Comparison of ENCODE assay signal across 23 mouse cellular contexts in genomic region chr1:64946106-64946505, GRCm38 (mm10). TPM values are rescaled to one million over a fixed set of nuclear protein-coding genes. Genes with fewer than 3 reads are reported as not detected.
DNase-seq lines count a peak whose midpoint lies in the region; ATAC-seq and TF ChIP-seq lines count a peak whose summit lies in the region.
"Had no signal": no experiment of that assay in that cellular context is flagged by ENCODE, and none has a peak within 500 bp of the region (broad histone marks: within the 10 kb centered on the region; RNA-seq: fewer than 3 reads in every experiment).

No protein-coding gene starts in this region.

- H3K9ac ChIP-seq in heart, embryonic 14.5 days (ENCODE audit: low read length) = no peak overlapping the region
- no peak overlapping the region for H3K9ac ChIP-seq in heart, adult 2 months (ENCODE audit: low read depth, low read length)
- H3K9ac ChIP-seq: embryonic facial prominence, embryonic 15.5 days; hindbrain, embryonic 14.5 days had no signal

- no peak for TF ChIP-seq EP300 in heart, adult 2 months (IDR thresholded peaks at IDR 0.05; ENCODE audit: insufficient read depth, low read depth, low read length)

- H3K9me3 ChIP-seq in heart, embryonic 14.5 days (ENCODE audit: control insufficient read depth, low read length) = 0 out of 2 replicates have a peak, but pooled peaks cover 3% of the 10 kb centered on the region
- H3K9me3 ChIP-seq: embryonic facial prominence, embryonic 15.5 days; G1E had no signal

- intact Hi-C loops in heart, adult 2 months (cut with DNase I) = no loop called here

- TF ChIP-seq CTCF in heart, adult 2 months (IDR thresholded peaks at IDR 0.05) = no peak
- TF ChIP-seq CTCF in kidney, adult 2 months (conservative IDR thresholded peaks at IDR 0.05; ENCODE audit: insufficient read depth, insufficient read length, low read depth, low read length) = no peak

- H3K36me3 ChIP-seq in heart, embryonic 14.5 days (ENCODE audit: control insufficient read depth, insufficient read depth, low read length) = no peaks in the 10 kb centered on the region
- H3K36me3 ChIP-seq in heart, adult 2 months (ENCODE audit: control insufficient read depth, insufficient read depth, low read length) = no peaks in the 10 kb centered on the region; the same call in 1 of the 2 replicates
- no peaks in the 10 kb centered on the region for H3K36me3 ChIP-seq in kidney, adult 2 months (ENCODE audit: control insufficient read depth, insufficient read depth, low read length)
- H3K36me3 ChIP-seq: embryonic facial prominence, embryonic 15.5 days; G1E had no signal

- H3K4me1 ChIP-seq in heart, embryonic 14.5 days (ENCODE audit: control insufficient read depth in 2 of 2, insufficient read depth in 2 of 2, low read length in 2 of 2) = peaks cover 18 to 30% of the 10 kb centered on the region in 2 experiments
- H3K4me1 ChIP-seq in heart, adult 2 months (ENCODE audit: control insufficient read depth, insufficient read depth, low read length) = peaks cover 1% of the 10 kb centered on the region; the same call in 1 of the 2 replicates
- H3K4me1 ChIP-seq in kidney, adult 2 months (ENCODE audit: control insufficient read depth, insufficient read depth, low read length) = no peaks in the 10 kb centered on the region
- H3K4me1 ChIP-seq: embryonic facial prominence, embryonic 15.5 days had no signal

- H3K4me2 ChIP-seq in heart, embryonic 14.5 days (ENCODE audit: low read length) = peak overlapping the region; percentile 18; the same call in 1 of the 2 replicates
- H3K4me2 ChIP-seq: embryonic facial prominence, embryonic 15.5 days; hindbrain, embryonic 14.5 days had no signal

- WGBS in heart, embryonic 14.5 days = 6% methylated on average over 4 of the region's 4 CpGs
- 27% methylated on average over 4 of the region's 4 CpGs for WGBS in heart, adult 2 months
- WGBS in kidney, adult 2 months = 48% methylated on average over 4 of the region's 4 CpGs

- H3K79me2 ChIP-seq in heart, adult 2 months (replicated peaks; ENCODE audit: control insufficient read depth, insufficient read depth, low read length) = peaks cover 2% of the 10 kb centered on the region; the same call in 1 of the 2 replicates

- no peak for TF ChIP-seq POLR2A in heart, adult 2 months (IDR thresholded peaks at IDR 0.05; ENCODE audit: insufficient read depth, low read depth, low read length)
- no peak for TF ChIP-seq POLR2A in kidney, adult 2 months (IDR thresholded peaks at IDR 0.05; ENCODE audit: low read depth, low read length)

- peak overlapping the region; percentile 53 to 67 for H3K27ac ChIP-seq in heart, embryonic 14.5 days (replicated peaks in 1 of 2; ENCODE audit: control insufficient read depth in 1 of 2, insufficient read depth in 1 of 2, low read depth in 2 of 2, low read length in 2 of 2)
- no peak overlapping the region for H3K27ac ChIP-seq in heart, adult 2 months
- no peak overlapping the region for H3K27ac ChIP-seq in kidney, adult 2 months (ENCODE audit: insufficient read depth, low read depth, low read length)
- H3K27ac ChIP-seq: embryonic facial prominence, embryonic 15.5 days; gastrocnemius, adult 2 months; hindbrain, embryonic 14.5 days; macrophage had no signal

- H3K4me3 ChIP-seq in heart, embryonic 14.5 days (ENCODE audit: control insufficient read depth in 1 of 2, insufficient read depth in 1 of 2, low read depth in 1 of 2, low read length in 2 of 2) = no peak overlapping the region
- no peak overlapping the region for H3K4me3 ChIP-seq in heart, adult 2 months
- H3K4me3 ChIP-seq in kidney, adult 2 months (ENCODE audit: insufficient read depth, low read depth, low read length) = no peak overlapping the region
- H3K4me3 ChIP-seq: embryonic facial prominence, embryonic 15.5 days; gastrocnemius, adult 2 months had no signal

- DNase-seq in adrenal gland, postnatal 14 days = peak; percentile 38
- no peak for DNase-seq in adrenal gland, postnatal 25 days
- no peak for DNase-seq in heart, adult 2 months
- peak; percentile 7 for DNase-seq in kidney, adult 2 months
- DNase-seq in kidney, postnatal 36 days = no peak
- DNase-seq in adrenal gland, postnatal 36 days = peak; percentile 27 to 48
- DNase-seq in lung, postnatal 4 days = no peak
- DNase-seq: B cell, adult 2 months; cerebellum, adult 9-11 months; gastrocnemius, adult 2 months; kidney, postnatal 25 days; layer of hippocampus, postnatal 36 days; thymus, adult 18-20 months; thymus, postnatal 36 days had no signal

- no peak for ATAC-seq in heart, embryonic 14.5 days (ENCODE audit: insufficient number of reproducible peaks, insufficient read depth, low FRiP score, low read depth)
- ATAC-seq: activated CD4-positive, CD25-positive, alpha-beta regulatory T cell, adult 4 months; forebrain, embryonic 14.5 days; inflammation-experienced regulatory T-cells, adult 6 months had no signal

- H3K27me3 ChIP-seq in heart, embryonic 14.5 days (ENCODE audit: control insufficient read depth, insufficient read depth, low read length) = no peaks in the 10 kb centered on the region
- no peaks in the 10 kb centered on the region for H3K27me3 ChIP-seq in heart, adult 2 months (ENCODE audit: control insufficient read depth, insufficient read depth, low read length)
- no peaks in the 10 kb centered on the region for H3K27me3 ChIP-seq in kidney, adult 2 months (replicated peaks; ENCODE audit: control insufficient read depth, insufficient read depth, low read length)
- H3K27me3 ChIP-seq: CH12.LX; embryonic facial prominence, embryonic 15.5 days had no signal

RNA-seq across cellular contexts. Expression of gene Plekhm3, which starts 10.5 kb away (rescaled TPM):
- 19.2 and 20.4 TPM in 2 replicates for total RNA-seq in adrenal gland, postnatal 14 days (2021)
- 20.7 and 23.6 TPM in 2 replicates for total RNA-seq in adrenal gland, postnatal 25 days (2021)
- polyA plus RNA-seq in heart, embryonic 14.5 days (2014; fragmentation: Nextera tagmentation; extraction: Ambion mirVana) = 8.4 and 9.0 TPM in 2 replicates
- total RNA-seq in heart, adult 2 months (2021) = 1 to 10 TPM; 6.8 to 6.9 TPM
- 3.3 and 4.7 TPM in 2 replicates for polyA plus RNA-seq in heart, adult 2 months (2012; rRNA removed)
- 3.3 and 3.7 TPM in 2 replicates for polyA plus RNA-seq in kidney, adult 2 months (2012; rRNA removed)
- total RNA-seq in adrenal gland, postnatal 36 days (2021) = 10 to 100 TPM; 15.1 to 26.7 TPM

Comparison
In these comparisons a context has a peak if more than half of its experiments do, and no peak if none do; other contexts are left out.
1. DNase-seq: peak in adrenal gland, postnatal 14 days (single experiment), kidney, adult 2 months (single experiment) and adrenal gland, postnatal 36 days (2 of 2); none in adrenal gland, postnatal 25 days (single experiment), heart, adult 2 months (0 of 2), kidney, postnatal 36 days (0 of 2) and lung, postnatal 4 days (0 of 2).
2. H3K27ac ChIP-seq: peak in heart, embryonic 14.5 days (2 of 2); none in heart, adult 2 months (single experiment) and kidney, adult 2 months (single experiment).